Mouse (Mus musculus) spleen, adult 2 months (tissue): ENCODE results near the gene Vmn1r3.
"Not testable (repeated sequence)": the region's sequence is repeated elsewhere in the genome, so short reads cannot be mapped to it uniquely, and the experiment has no call there.

Source experiments
- CTCF ChIP-seq: fragments of 200-500 bp; IDR thresholded peaks from 2 replicates; pipeline ENCODE4 v1.5.1; 2011; ENCODE audit warnings: mild to moderate bottlenecking, inconsistent platforms; ENCODE audit not compliant: insufficient read depth, insufficient read length, insufficient replicate concordance; ENCODE audit errors: extremely low read depth
- POLR2A ChIP-seq: fragments of 200-500 bp; IDR thresholded peaks from 2 replicates; pipeline ENCODE4 v1.6.1; 2011; ENCODE audit warnings: low read depth, low read length, inconsistent platforms

- not testable (repeated sequence) for TF ChIP-seq POLR2A, CTCF
These were observed 37.2 kb downstream of the Vmn1r3 start for GRCm38 (mm10) chr4:3147926-3148325.
